Mouse (Mus musculus) testis, adult 2 months (tissue): ENCODE data around the gene Scoc. TPM values are rescaled to one million over a fixed set of nuclear protein-coding genes. Genes with fewer than 3 reads are reported as not detected.

Experiments used
- H3K27ac ChIP-seq: fragments of 200-500 bp; 2 replicates; pipeline ENCODE4 v1.5.1; 2012; ENCODE audit warnings: low read depth, low read length; ENCODE audit not compliant: control insufficient read depth, insufficient read depth
- H3K27me3 ChIP-seq: fragments of 200-500 bp; 2 replicates; pipeline ENCODE4 v1.6.1; 2012; ENCODE audit warnings: mild to moderate bottlenecking, low read length, moderate library complexity; ENCODE audit not compliant: control insufficient read depth, insufficient read depth
- H3K36me3 ChIP-seq: fragments of 200-500 bp; 2 replicates; pipeline ENCODE4 v1.6.1; 2012; ENCODE audit warnings: mild to moderate bottlenecking, low read length; ENCODE audit not compliant: control insufficient read depth, insufficient read depth
- H3K4me1 ChIP-seq: fragments of 200-500 bp; 2 replicates; pipeline ENCODE4 v1.6.1; 2012; ENCODE audit warnings: low read length; ENCODE audit not compliant: control insufficient read depth, insufficient read depth
- H3K4me3 ChIP-seq: fragments of 200-500 bp; 2 replicates; pipeline ENCODE4 v1.5.1; 2012; ENCODE audit warnings: low read depth, mild to moderate bottlenecking, low read length, moderate library complexity, mixed read lengths; ENCODE audit not compliant: control insufficient read depth
- CTCF ChIP-seq: fragments of 200-500 bp; IDR thresholded peaks from 2 replicates; pipeline ENCODE4 v1.5.1; 2012; ENCODE audit warnings: low read depth, mild to moderate bottlenecking, inconsistent platforms, low read length, moderate library complexity; ENCODE audit not compliant: control insufficient read depth, insufficient read depth, insufficient replicate concordance
- POLR2A ChIP-seq: fragments of 200-500 bp; IDR thresholded peaks from 2 replicates; pipeline ENCODE4 v1.6.1; 2012; ENCODE audit warnings: low read depth, mild to moderate bottlenecking, inconsistent platforms, low read length, moderate library complexity; ENCODE audit not compliant: control insufficient read depth
- polyA plus RNA-seq: library from polyadenylated mRNA; depleted of rRNA; stranded (reverse); fragments of >200 nt; gene quantifications from 2 replicates; pipeline ENCODE4 v1.2.3, GENCODE M21; 2012

Gene Scoc
- polyA plus RNA-seq, 1 experiment = 8.3 TPM

DNA sequence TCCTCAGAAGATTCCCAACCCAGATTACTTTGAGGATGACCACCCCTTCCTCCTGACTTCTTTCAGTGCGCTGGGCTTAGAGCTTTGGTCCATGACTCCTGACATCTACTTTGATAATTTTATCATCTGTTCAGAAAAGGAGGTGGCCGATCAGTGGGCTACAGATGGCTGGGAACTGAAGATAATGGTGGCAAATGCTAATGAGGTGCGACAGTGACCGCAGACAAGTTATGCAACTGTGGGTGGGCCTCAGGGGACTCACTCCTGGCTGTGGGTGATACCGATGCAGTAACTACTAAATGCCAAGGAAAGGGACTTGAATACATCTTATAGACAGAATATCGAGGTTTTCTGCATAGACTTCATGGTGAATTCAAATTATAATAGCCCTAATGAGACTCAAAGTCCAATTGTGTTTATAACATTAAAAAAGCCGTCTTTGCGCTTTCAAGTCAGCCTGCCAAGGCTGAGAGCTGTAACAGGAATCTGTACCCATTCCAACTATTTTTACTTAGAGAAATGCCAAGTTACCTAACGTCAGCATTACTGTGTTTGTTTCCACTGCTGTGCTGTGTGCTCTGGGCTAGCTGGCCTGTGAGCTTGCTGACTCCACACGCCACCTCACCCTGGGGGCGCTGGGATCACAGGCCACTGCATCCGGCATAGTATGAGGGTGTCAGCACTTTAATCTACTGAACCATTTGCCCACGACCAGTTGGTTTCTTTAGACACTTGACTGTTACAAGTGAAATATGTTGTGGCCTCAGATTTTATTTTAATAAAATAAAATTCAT lies 35.0 kb downstream of the Scoc start:
- Histone ChIP-seq H3K27me3 (no peaks in the 10 kb centered on the region), H3K27ac (no peak overlapping the region), H3K4me3 (no peak overlapping the region), H3K4me1 (no peaks in the 10 kb centered on the region), H3K36me3 (peaks cover 3% of the 10 kb centered on the region)
- TF ChIP-seq POLR2A (no peak), CTCF (no peak)

DNA sequence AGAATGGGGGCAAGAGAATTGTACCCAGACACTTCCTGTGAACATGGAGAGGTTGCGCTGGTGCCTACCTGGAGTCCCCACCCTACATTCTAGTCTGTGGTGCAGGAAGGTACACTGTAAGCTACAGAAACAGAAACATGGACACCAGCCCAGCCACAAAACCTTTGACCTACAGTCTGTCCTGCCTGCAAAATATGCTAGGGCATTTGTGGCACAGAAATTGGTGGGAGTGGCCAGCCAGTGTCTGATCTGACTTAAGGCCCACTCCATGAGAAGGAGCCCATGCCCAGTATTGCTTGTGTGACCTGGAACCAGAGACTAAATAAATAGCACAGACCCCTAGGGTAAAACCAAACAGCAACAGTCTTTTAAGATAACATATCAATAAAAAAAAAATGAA lies 36.8 kb downstream of the Scoc start:
- peaks cover 3% of the 10 kb centered on the region for H3K36me3 ChIP-seq
- no peaks in the 10 kb centered on the region for H3K4me1 ChIP-seq
- no peak overlapping the region for H3K27ac ChIP-seq
- no peak for TF ChIP-seq POLR2A
- no peak overlapping the region for H3K4me3 ChIP-seq
- no peaks in the 10 kb centered on the region for H3K27me3 ChIP-seq

DNA sequence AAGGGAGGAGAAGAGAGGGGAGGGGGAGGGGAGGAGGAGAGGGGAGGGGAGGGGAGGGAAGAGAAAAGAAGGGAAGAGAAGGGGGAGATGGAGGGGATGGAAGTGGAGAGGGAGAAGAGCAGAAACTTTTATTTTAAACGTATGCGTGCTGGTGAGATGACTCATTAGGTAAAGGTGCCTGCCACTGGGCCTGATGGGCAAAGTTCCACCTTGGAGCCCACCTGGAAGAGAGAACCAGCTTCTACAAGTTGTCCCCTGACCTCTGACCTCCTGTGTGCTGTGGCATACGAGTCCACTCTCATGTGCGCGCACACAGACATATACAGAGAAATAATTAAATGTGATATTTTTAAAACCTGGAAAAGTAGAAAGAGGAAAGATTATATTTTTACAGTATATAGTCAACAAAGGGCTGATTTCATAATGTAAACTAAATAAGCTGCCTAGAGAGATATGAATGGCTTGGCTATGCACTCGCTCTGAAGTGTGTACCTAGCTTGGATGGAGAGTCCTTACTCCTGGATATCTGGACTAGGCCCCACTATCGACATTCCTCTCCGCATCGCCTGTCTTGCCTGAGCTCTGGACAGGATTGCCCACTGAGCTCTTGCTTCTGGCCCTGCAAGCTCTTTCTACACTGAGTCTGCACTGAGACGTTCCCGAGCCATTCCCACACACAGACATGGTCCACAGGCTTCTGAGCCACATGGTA lies 39.2 kb downstream of the Scoc start:
- peaks cover 3% of the 10 kb centered on the region for H3K36me3 ChIP-seq
- TF ChIP-seq CTCF (no peak), POLR2A (no peak)
- no peak overlapping the region for H3K27ac ChIP-seq
- no peaks in the 10 kb centered on the region for H3K27me3 ChIP-seq
- no peaks in the 10 kb centered on the region for H3K4me1 ChIP-seq
- no peak overlapping the region for H3K4me3 ChIP-seq

DNA sequence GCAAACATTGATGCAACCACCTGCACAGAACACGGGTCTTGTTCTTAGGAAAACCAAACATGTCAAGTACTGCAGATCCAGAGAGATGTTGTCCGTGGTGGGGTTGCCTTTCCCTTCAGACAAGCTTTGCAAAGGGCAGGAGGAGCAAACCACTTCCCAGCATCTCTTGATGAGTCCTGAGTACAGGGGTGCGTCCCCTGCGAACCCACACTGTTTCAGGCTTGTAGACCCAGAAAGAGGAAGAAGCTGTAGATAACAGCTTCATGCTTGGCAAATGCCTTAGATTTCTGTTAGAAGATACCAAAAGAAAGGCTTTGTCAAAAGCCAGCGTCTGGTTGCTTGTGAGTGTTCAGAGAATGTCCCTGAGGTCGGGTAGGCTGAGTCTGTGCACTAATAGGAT lies 40.2 kb downstream of the Scoc start:
- Histone ChIP-seq H3K4me3 (no peak overlapping the region), H3K27me3 (no peaks in the 10 kb centered on the region), H3K4me1 (no peaks in the 10 kb centered on the region), H3K36me3 (peaks cover 2% of the 10 kb centered on the region), H3K27ac (no peak overlapping the region)
- no peak for TF ChIP-seq CTCF
- no peak for TF ChIP-seq POLR2A

DNA sequence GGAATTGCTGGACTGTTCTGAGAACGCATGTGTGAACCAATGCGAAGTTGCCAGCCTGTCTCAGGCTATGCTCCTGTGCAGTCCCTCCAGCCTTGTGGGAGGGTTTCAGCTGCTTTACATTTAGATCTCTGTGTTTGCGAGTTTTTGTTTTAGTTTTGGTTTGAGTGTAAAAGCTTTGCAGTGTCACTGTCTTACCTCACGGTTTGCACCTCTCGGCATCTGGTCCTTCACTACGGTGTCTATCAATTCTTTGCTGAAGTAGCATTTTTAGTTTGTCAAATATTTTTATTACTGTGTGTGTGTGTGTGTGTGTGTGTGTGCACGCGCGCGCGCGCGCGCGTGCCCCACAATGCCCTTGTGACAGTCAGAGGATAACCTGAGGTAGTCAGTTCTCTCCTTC lies 41.3 kb downstream of the Scoc start:
- TF ChIP-seq POLR2A (no peak), CTCF (no peak)
- H3K27ac ChIP-seq = no peak overlapping the region
- no peaks in the 10 kb centered on the region for H3K27me3 ChIP-seq
- H3K4me3 ChIP-seq = no peak overlapping the region
- H3K4me1 ChIP-seq = no peaks in the 10 kb centered on the region
- H3K36me3 ChIP-seq = peaks cover 2% of the 10 kb centered on the region

DNA sequence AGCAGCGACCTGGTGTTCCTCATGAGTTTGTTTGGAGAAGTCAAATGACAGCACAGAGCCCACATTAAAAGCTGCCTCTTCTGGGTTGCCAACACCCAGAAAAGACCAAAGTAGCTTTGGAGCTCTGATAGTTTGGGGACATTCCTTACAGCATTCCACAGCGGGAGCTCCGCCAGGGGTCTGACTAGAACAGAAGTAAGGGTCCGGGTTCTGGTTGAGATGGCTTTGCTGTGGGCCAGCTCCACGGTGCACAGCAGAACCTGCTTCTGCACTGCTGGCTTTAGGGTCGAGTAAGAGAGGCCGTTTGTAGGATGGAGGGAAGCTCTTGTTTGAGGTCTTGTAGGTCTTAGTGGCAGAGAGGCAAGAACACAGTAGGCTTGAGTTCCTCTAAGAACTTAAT lies 49.7 kb downstream of the Scoc start:
- Histone ChIP-seq H3K4me1 (no peaks in the 10 kb centered on the region), H3K4me3 (no peak overlapping the region), H3K27me3 (no peaks in the 10 kb centered on the region), H3K27ac (no peak overlapping the region), H3K36me3 (peaks cover 3% of the 10 kb centered on the region; the same call in 1 of the 2 replicates)
- TF ChIP-seq POLR2A (no peak), CTCF (no peak)

DNA sequence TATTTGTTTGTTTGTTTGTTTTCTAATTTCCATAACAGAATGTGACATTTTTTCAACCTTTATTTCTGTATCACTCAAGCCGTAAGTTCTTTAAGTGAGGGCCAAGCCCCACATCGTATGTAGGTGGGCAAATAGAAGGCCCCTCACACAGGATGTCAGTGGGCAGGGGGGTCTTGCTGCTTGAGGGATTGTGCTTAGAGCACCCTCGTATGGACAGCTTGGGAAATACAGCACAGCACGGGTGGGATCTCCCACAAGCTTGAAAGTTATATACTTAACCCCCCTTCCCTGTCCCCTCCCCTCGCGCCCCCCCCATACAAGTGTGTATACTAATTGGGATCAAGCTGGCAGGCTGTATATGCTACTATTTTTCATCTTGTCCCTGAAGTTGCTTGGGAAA lies 51.4 kb downstream of the Scoc start:
- Histone ChIP-seq H3K27ac (no peak overlapping the region), H3K27me3 (no peaks in the 10 kb centered on the region), H3K4me3 (no peak overlapping the region), H3K36me3 (peaks cover 3% of the 10 kb centered on the region; the same call in 1 of the 2 replicates), H3K4me1 (no peaks in the 10 kb centered on the region)
- TF ChIP-seq CTCF (no peak), POLR2A (no peak)

DNA sequence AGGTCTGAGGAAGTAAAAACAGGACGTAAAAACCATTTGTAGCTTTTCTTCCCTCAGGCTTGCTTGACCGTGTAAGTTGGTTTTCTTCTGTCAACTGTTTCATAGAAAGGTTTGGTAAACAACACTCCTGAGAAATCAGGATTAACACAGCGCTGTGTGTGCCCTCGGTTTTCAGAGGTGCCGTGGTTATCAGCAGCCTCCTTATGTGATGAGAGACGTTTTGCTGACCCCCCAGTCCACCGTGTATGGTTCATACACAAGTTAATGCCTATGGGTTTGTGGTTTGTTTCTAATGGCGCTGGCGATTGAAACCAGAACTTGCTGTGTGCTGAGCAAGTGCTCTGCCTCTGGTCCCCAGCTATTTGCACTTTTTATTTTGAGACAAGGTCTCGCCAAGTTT lies 52.6 kb downstream of the Scoc start:
- Histone ChIP-seq H3K36me3 (peaks cover 3% of the 10 kb centered on the region; the same call in 1 of the 2 replicates), H3K4me1 (no peaks in the 10 kb centered on the region), H3K4me3 (no peak overlapping the region)

More for the DNA sequence above, 52.6 kb downstream of the Scoc start:
- Histone ChIP-seq H3K27ac (no peak overlapping the region), H3K27me3 (no peaks in the 10 kb centered on the region)
- TF ChIP-seq POLR2A (no peak), CTCF (no peak)
